Mouse (Mus musculus) myocyte (in vitro differentiated cells): Measurements from ENCODE around the gene Treml1. TPM values are rescaled to one million over a fixed set of nuclear protein-coding genes. Genes with fewer than 3 reads are reported as not detected.

Source experiments
- H3K27me3 ChIP-seq: one replicate; pipeline ENCODE4 v1.6.1; 2011; ENCODE audit not compliant: control insufficient read depth, insufficient read depth, insufficient read length
- H3K36me3 ChIP-seq: one replicate; pipeline ENCODE4 v1.6.1; 2011; ENCODE audit not compliant: control insufficient read depth, insufficient read depth
- H3K4me2 ChIP-seq: one replicate; pipeline ENCODE4 v1.6.1; 2011; ENCODE audit warnings: low read depth, control low read depth
- H3K4me3 ChIP-seq: one replicate; pipeline ENCODE4 v1.5.1; 2011; ENCODE audit warnings: mild to moderate bottlenecking, control low read depth, moderate library complexity
- H3K79me2 ChIP-seq: one replicate; pipeline ENCODE4 v1.6.1; 2011; ENCODE audit not compliant: control insufficient read depth, insufficient read depth
- H3ac ChIP-seq: one replicate; pipeline ENCODE4 v1.6.1; 2011; ENCODE audit not compliant: control insufficient read depth, insufficient read length
- CEBPB ChIP-seq: IDR thresholded peaks from 2 replicates; pipeline ENCODE4 v1.6.1; 2011; ENCODE audit warnings: mild to moderate bottlenecking, moderate library complexity; ENCODE audit not compliant: poor library complexity, insufficient read depth, severe bottlenecking
- E2F4 ChIP-seq: IDR thresholded peaks from one replicate; pipeline ENCODE4 v1.6.1; 2011; ENCODE audit warnings: mild to moderate bottlenecking, control low read depth, moderate library complexity; ENCODE audit not compliant: insufficient read depth
- MAX ChIP-seq: IDR thresholded peaks from one replicate; pipeline ENCODE4 v1.6.1; 2011; ENCODE audit warnings: low read depth, mild to moderate bottlenecking, control low read depth
- MYOD1 ChIP-seq, 3 experiments: IDR thresholded peaks; one replicate each; pipeline ENCODE4 v1.6.1; 2011; ENCODE audit warnings: control low read depth in 2 of 3, low read depth in 2 of 3, mild to moderate bottlenecking in 2 of 3, moderate library complexity in 1 of 3; ENCODE audit not compliant: insufficient read length in 2 of 3, control insufficient read depth in 1 of 3
- MYOG ChIP-seq, 3 experiments: IDR thresholded peaks; one replicate each; pipeline ENCODE4 v1.6.1; 2011; ENCODE audit warnings: control low read depth in 2 of 3, low read depth in 2 of 3, mild to moderate bottlenecking in 2 of 3; ENCODE audit not compliant: insufficient read length in 2 of 3, control insufficient read depth in 1 of 3, insufficient read depth in 1 of 3
- POLR2A ChIP-seq: IDR thresholded peaks from one replicate; pipeline ENCODE4 v1.6.1; 2011; ENCODE audit warnings: low read depth, mild to moderate bottlenecking, control low read depth, moderate library complexity; ENCODE audit not compliant: insufficient read length
- POLR2AphosphoS2 ChIP-seq: IDR thresholded peaks from one replicate; pipeline ENCODE4 v1.6.1; 2011; ENCODE audit warnings: low read depth, control low read depth; ENCODE audit not compliant: insufficient read length
- REST ChIP-seq: IDR thresholded peaks from one replicate; pipeline ENCODE4 v1.6.1; 2011; ENCODE audit warnings: mild to moderate bottlenecking, control low read depth, moderate library complexity; ENCODE audit not compliant: insufficient read depth, insufficient read length
- SRF ChIP-seq: IDR thresholded peaks from one replicate; pipeline ENCODE4 v1.6.1; 2011; ENCODE audit warnings: low read depth; ENCODE audit not compliant: control insufficient read depth, insufficient read length
- TCF12 ChIP-seq: IDR thresholded peaks from one replicate; pipeline ENCODE4 v1.6.1; 2011; ENCODE audit warnings: mild to moderate bottlenecking, control low read depth; ENCODE audit not compliant: poor library complexity, insufficient read depth, severe bottlenecking
- TCF3 ChIP-seq: IDR thresholded peaks from one replicate; pipeline ENCODE4 v1.6.1; 2011; ENCODE audit warnings: low read depth, control low read depth; ENCODE audit not compliant: insufficient read length
- USF1 ChIP-seq: IDR thresholded peaks from one replicate; pipeline ENCODE4 v1.6.1; 2011; ENCODE audit warnings: low read depth, mild to moderate bottlenecking, control low read depth, moderate library complexity
- polyA plus RNA-seq: library from polyadenylated mRNA; unstranded; fragments of >200 nt; fragmentation: generic; extraction: Trizol; gene quantifications from one replicate; pipeline ENCODE4 v1.2.1, GENCODE M21; 2012; ENCODE audit warnings: missing spikeins

The Treml1 gene
- polyA plus RNA-seq, 1 experiment, result 0.22 TPM

GRCm38 (mm10) chr17:48324258-48324657 lies 35.5 kb upstream of the Treml1 start:
- no peaks in the 10 kb centered on the region for H3K79me2 ChIP-seq
- no peaks in the 10 kb centered on the region for H3K36me3 ChIP-seq
- no peak overlapping the region for H3ac ChIP-seq
- no peak for TF ChIP-seq CEBPB
- TF ChIP-seq MYOG (IDR thresholded peaks at IDR 0.05; ENCODE audit: control insufficient read depth in 1 of 3, insufficient read depth in 1 of 3, insufficient read length in 2 of 3, low read depth in 2 of 3), result no peak
- TF ChIP-seq POLR2A, result no peak
- TF ChIP-seq USF1, result no peak
- no peak for TF ChIP-seq TCF3
- TF ChIP-seq REST, result no peak
- TF ChIP-seq SRF, result no peak
- no peak for TF ChIP-seq MAX
- TF ChIP-seq POLR2AphosphoS2, result no peak
- no peak for TF ChIP-seq TCF12
- TF ChIP-seq E2F4, result no peak
- TF ChIP-seq MYOD1 (IDR thresholded peaks at IDR 0.05; ENCODE audit: control insufficient read depth in 1 of 3, insufficient read length in 2 of 3, low read depth in 2 of 3), result no peak
- no peak overlapping the region for H3K4me2 ChIP-seq
- H3K27me3 ChIP-seq, result no peaks in the 10 kb centered on the region
- no peak overlapping the region for H3K4me3 ChIP-seq

- H3K36me3 ChIP-seq, result no peaks in the 10 kb centered on the region
- H3K4me3 ChIP-seq, result no peak overlapping the region
- TF ChIP-seq SRF (no peak), E2F4 (no peak), USF1 (no peak), POLR2A (no peak), MAX (no peak)
- no peak overlapping the region for H3ac ChIP-seq
- no peaks in the 10 kb centered on the region for H3K27me3 ChIP-seq
- no peaks in the 10 kb centered on the region for H3K79me2 ChIP-seq
- H3K4me2 ChIP-seq, result no peak overlapping the region
Observed at GRCm38 (mm10) chr17:48325093-48325492, 34.6 kb upstream of the Treml1 start.

GRCm38 (mm10) chr17:48325638-48326037 lies 34.1 kb upstream of the Treml1 start:
- Histone ChIP-seq H3K4me2 (no peak overlapping the region), H3K79me2 (no peaks in the 10 kb centered on the region), H3K4me3 (no peak overlapping the region), H3K36me3 (no peaks in the 10 kb centered on the region), H3K27me3 (no peaks in the 10 kb centered on the region), H3ac (no peak overlapping the region)
- TF ChIP-seq MAX (no peak), MYOD1 (IDR thresholded peaks at IDR 0.05; ENCODE audit: control insufficient read depth in 1 of 3, insufficient read length in 2 of 3, low read depth in 2 of 3) (no peak), USF1 (no peak), SRF (no peak), TCF12 (no peak), POLR2AphosphoS2 (no peak), CEBPB (no peak), POLR2A (no peak), TCF3 (no peak), MYOG (IDR thresholded peaks at IDR 0.05; ENCODE audit: control insufficient read depth in 1 of 3, insufficient read depth in 1 of 3, insufficient read length in 2 of 3, low read depth in 2 of 3) (no peak), REST (no peak)

- Histone ChIP-seq H3K36me3 (no peaks in the 10 kb centered on the region), H3K27me3 (no peaks in the 10 kb centered on the region), H3ac (no peak overlapping the region), H3K79me2 (no peaks in the 10 kb centered on the region), H3K4me2 (no peak overlapping the region), H3K4me3 (no peak overlapping the region)
- TF ChIP-seq POLR2A, result no peak
- TF ChIP-seq MYOD1 (IDR thresholded peaks at IDR 0.05; ENCODE audit: control insufficient read depth in 1 of 3, insufficient read length in 2 of 3, low read depth in 2 of 3), result no peak
- TF ChIP-seq POLR2AphosphoS2, result no peak
- TF ChIP-seq REST, result no peak
- no peak for TF ChIP-seq TCF3
- TF ChIP-seq TCF12, result no peak
- no peak for TF ChIP-seq MAX
- no peak for TF ChIP-seq USF1
Observed at GRCm38 (mm10) chr17:48326656-48327055, 33.1 kb upstream of the Treml1 start.

- H3K79me2 ChIP-seq, result no peaks in the 10 kb centered on the region
- H3K4me2 ChIP-seq, result no peak overlapping the region
- no peak overlapping the region for H3ac ChIP-seq
- H3K27me3 ChIP-seq, result no peaks in the 10 kb centered on the region
- H3K4me3 ChIP-seq, result no peak overlapping the region
- H3K36me3 ChIP-seq, result no peaks in the 10 kb centered on the region
- TF ChIP-seq REST, result no peak
- no peak for TF ChIP-seq POLR2A
- no peak for TF ChIP-seq TCF12
- TF ChIP-seq POLR2AphosphoS2, result no peak
- TF ChIP-seq MYOG (IDR thresholded peaks at IDR 0.05; ENCODE audit: control insufficient read depth in 1 of 3, insufficient read depth in 1 of 3, insufficient read length in 2 of 3, low read depth in 2 of 3), result no peak
- TF ChIP-seq E2F4, result no peak
- no peak for TF ChIP-seq MAX
- TF ChIP-seq SRF, result no peak
- TF ChIP-seq TCF3, result no peak
- no peak for TF ChIP-seq CEBPB
- TF ChIP-seq MYOD1 (IDR thresholded peaks at IDR 0.05; ENCODE audit: control insufficient read depth in 1 of 3, insufficient read length in 2 of 3, low read depth in 2 of 3), result no peak
- no peak for TF ChIP-seq USF1
Observed at GRCm38 (mm10) chr17:48332524-48332923, 27.2 kb upstream of the Treml1 start.
